Mouse (Mus musculus) CH12.LX (cell line): Measurements from ENCODE around the gene Arl5c.

ENCODE experiments used
- CHD2 ChIP-seq: IDR thresholded peaks from 2 replicates; pipeline ENCODE4 v1.6.1; 2011; ENCODE audit warnings: low read length, improper control_type of control experiment
- CTCF ChIP-seq, 2 experiments: IDR thresholded peaks in 1 of 2; conservative IDR thresholded peaks in 1 of 2; 2 replicates each; pipeline ENCODE4 v1.5.1; 2011 to 2012; ENCODE audit warnings: low read depth in 2 of 2, low read length in 2 of 2, improper control_type of control experiment in 1 of 2, inconsistent platforms in 1 of 2, mild to moderate bottlenecking in 1 of 2, moderate library complexity in 1 of 2
- E2F4 ChIP-seq: IDR thresholded peaks from 2 replicates; pipeline ENCODE4 v1.6.1; 2011; ENCODE audit warnings: low read depth, low read length, improper control_type of control experiment; ENCODE audit not compliant: insufficient replicate concordance
- EP300 ChIP-seq: IDR thresholded peaks from 2 replicates; pipeline ENCODE4 v1.6.1; 2011; ENCODE audit warnings: low read length, improper control_type of control experiment
- MAFK ChIP-seq: IDR thresholded peaks from 2 replicates; pipeline ENCODE4 v1.6.1; 2011; ENCODE audit warnings: low read length, improper control_type of control experiment; ENCODE audit not compliant: insufficient replicate concordance
- NELFE ChIP-seq: IDR thresholded peaks from 2 replicates; pipeline ENCODE4 v1.6.1; 2011; ENCODE audit warnings: low read depth, low read length, improper control_type of control experiment
- POLR2A ChIP-seq: IDR thresholded peaks from 2 replicates; pipeline ENCODE4 v1.6.1; 2011; ENCODE audit warnings: low read depth, mild to moderate bottlenecking, improper control_type of control experiment, low read length
- SMC3 ChIP-seq: IDR thresholded peaks from 2 replicates; pipeline ENCODE4 v1.6.1; 2011; ENCODE audit warnings: low read depth, low read length, improper control_type of control experiment
- UBTF ChIP-seq: IDR thresholded peaks from 2 replicates; pipeline ENCODE4 v1.6.1; 2012; ENCODE audit warnings: low read depth, mild to moderate bottlenecking, inconsistent platforms, low read length, improper control_type of control experiment, moderate library complexity
- USF2 ChIP-seq: conservative IDR thresholded peaks from 2 replicates; pipeline ENCODE4 v1.6.1; 2011; ENCODE audit warnings: low read depth, low read length, improper control_type of control experiment
- ZC3H11A ChIP-seq: IDR thresholded peaks from 2 replicates; pipeline ENCODE4 v1.6.1; 2012; ENCODE audit warnings: low read depth, mild to moderate bottlenecking, inconsistent platforms, low read length, improper control_type of control experiment
- ZMIZ1 ChIP-seq: IDR thresholded peaks from 2 replicates; pipeline ENCODE4 v1.6.1; 2012; ENCODE audit warnings: low read depth, mild to moderate bottlenecking, inconsistent platforms, low read length, improper control_type of control experiment

DNA sequence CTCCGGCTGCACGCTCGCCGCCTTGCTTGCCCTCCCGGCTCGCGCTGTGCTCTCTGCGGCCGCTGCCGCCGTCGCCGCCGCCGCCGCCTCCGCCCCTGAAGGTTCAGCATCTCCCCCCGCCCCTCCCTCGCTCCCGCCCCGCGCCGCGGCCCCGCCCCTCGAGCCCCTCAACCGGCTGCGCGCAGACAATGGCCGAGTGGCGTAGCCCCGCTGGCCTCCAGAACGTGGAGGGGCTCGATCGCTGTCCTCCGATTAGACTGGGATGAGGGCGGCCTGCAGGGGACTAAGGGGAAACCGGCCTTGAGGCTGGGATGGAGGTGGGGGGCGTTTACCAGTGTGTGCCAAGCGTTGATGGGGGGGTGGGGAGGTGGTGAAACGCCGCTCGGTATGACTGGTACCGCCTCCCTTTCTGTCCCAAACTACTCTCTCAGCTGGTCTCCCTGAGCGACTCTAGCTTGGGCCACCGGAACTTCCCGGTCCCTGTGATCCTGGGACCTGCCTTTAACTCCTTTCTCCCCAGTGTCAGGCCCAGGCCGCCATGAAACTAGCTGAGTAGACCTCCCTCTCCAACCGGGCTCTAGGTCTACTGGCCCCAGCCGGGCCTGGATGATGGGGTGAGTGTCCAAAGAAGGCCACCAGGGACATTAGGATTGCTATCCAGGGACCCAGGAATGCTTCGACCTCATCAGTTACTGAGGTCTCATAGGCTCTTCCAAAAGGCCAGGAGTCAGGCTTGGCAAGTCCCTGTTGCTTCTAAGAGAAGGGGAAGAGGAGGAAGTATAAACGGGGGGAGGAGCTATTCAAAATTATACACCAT lies 26.8 kb upstream of the Arl5c start, which contains the start of gene Cacnb1:
- TF ChIP-seq POLR2A = peak; percentile 55
- TF ChIP-seq CTCF (conservative IDR thresholded peaks at IDR 0.05 in 1 of 2, IDR thresholded peaks at IDR 0.05 in 1 of 2; ENCODE audit: low read depth in 2 of 2, low read length in 2 of 2) = no peak
- TF ChIP-seq NELFE = peak; percentile 39; the same call in 1 of the 2 replicates
- TF ChIP-seq CHD2 = no peak
- TF ChIP-seq ZMIZ1 = no peak
- no peak for TF ChIP-seq EP300
- no peak for TF ChIP-seq USF2
- TF ChIP-seq SMC3 = no peak
- TF ChIP-seq MAFK = no peak
- no peak for TF ChIP-seq ZC3H11A
- TF ChIP-seq E2F4 = no peak
- no peak for TF ChIP-seq UBTF
